Mouse (Mus musculus) liver, embryonic 11.5 days (tissue): ENCODE data around the gene Epb41. TPM values are rescaled to one million over a fixed set of nuclear protein-coding genes. Genes with fewer than 3 reads are reported as not detected.

Experiments
- ATAC-seq: fragments of 200-750 bp; cut with Nextera tagmentation; replicated peaks from 2 replicates; pipeline ENCODE4 v1.8.0; 2017; ENCODE audit warnings: moderate number of reproducible peaks, mild to moderate bottlenecking, moderate TSS enrichment, moderate library complexity; ENCODE audit not compliant: low FRiP score
- DNase-seq: peaks from one replicate; pipeline ENCODE4 v3.0.0-alpha.2; 2017; ENCODE audit warnings: low spot score
- H3K27ac ChIP-seq: fragments of 300-500 bp; sonication (generic); 2 replicates; pipeline ENCODE4 v1.5.1; 2014; ENCODE audit warnings: mild to moderate bottlenecking, low read depth, low read length, control low read depth
- H3K27me3 ChIP-seq: fragments of 300-500 bp; sonication (generic); replicated peaks from 2 replicates; pipeline ENCODE4 v1.6.1; 2014; ENCODE audit warnings: low read length, mixed read lengths; ENCODE audit not compliant: control insufficient read depth, insufficient read depth
- H3K36me3 ChIP-seq: fragments of 300-500 bp; sonication (generic); 2 replicates; pipeline ENCODE4 v1.6.1; 2014; ENCODE audit warnings: mild to moderate bottlenecking, low read length, moderate library complexity, mixed read lengths; ENCODE audit not compliant: control insufficient read depth, insufficient read depth
- H3K4me1 ChIP-seq: fragments of 300-500 bp; sonication (generic); replicated peaks from 2 replicates; pipeline ENCODE4 v1.6.1; 2014; ENCODE audit warnings: low read length, mixed read lengths; ENCODE audit not compliant: control insufficient read depth, insufficient read depth
- H3K4me2 ChIP-seq: fragments of 300-500 bp; sonication (generic); 2 replicates; pipeline ENCODE4 v1.6.1; 2014; ENCODE audit warnings: mild to moderate bottlenecking, control low read depth, moderate library complexity
- H3K4me3 ChIP-seq: fragments of 300-500 bp; sonication (generic); 2 replicates; pipeline ENCODE4 v1.5.1; 2014; ENCODE audit warnings: low read depth, low read length, control low read depth
- H3K9ac ChIP-seq: fragments of 300-500 bp; sonication (generic); 2 replicates; pipeline ENCODE4 v1.6.1; 2014; ENCODE audit warnings: low read depth, low read length, control low read depth
- H3K9me3 ChIP-seq: fragments of 300-500 bp; sonication (generic); 2 replicates; pipeline ENCODE4 v1.6.1; 2016; ENCODE audit warnings: low read length, inconsistent platforms, mixed read lengths; ENCODE audit not compliant: control insufficient read depth
- WGBS: fragments of 180-500 bp; shearing (Covaris S2); extraction: QIAGEN DNeasy Blood & Tissue Kit; methylation state at CpG from one replicate; pipeline ENCODE4 v1.1.7; 2014; 5-methylcytosine and 5-hydroxymethylcytosine counted together
- microRNA-seq: library from miRNA; unstranded; fragments of <30 nt; microRNA quantifications from one replicate; pipeline ENCODE4, GENCODE M21; 2017; ENCODE audit warnings: borderline number of aligned reads
- polyA plus RNA-seq: library from polyadenylated mRNA; unstranded; fragments of >200 nt; fragmentation: Nextera tagmentation; extraction: Ambion mirVana; gene quantifications from 2 replicates; pipeline ENCODE4 v1.2.1, GENCODE M21; 2014

Gene Epb41
- polyA plus RNA-seq, 1 experiment from 2014 or later: 108 TPM

DNA sequence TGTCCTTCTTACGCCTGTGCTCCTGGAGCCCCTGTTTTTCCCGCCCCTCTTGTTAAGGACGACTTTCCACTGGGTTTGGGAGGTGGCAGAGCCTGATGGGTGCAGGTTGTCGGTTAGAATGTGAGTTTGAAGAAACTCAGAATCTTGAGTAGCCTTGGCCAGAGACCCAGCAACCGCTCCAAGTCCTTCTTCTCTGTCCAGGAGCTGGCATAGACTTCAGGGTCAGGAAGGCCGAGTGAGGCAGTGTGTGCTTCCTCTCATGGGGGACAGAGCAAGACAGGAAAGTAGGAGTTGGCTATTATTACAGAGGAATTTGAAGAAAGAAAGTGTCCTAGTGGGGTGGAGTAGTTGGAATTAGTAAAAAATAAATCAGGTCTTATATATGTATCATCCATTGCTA, 191.6 kb downstream of the Epb41 start:
- Histone ChIP-seq H3K27me3 (no peaks in the 10 kb centered on the region), H3K4me1 (peaks cover 27% of the 10 kb centered on the region), H3K9ac (no peak overlapping the region), H3K27ac (no peak overlapping the region), H3K36me3 (peaks cover 14% of the 10 kb centered on the region), H3K4me3 (no peak overlapping the region), H3K9me3 (no peaks in the 10 kb centered on the region), H3K4me2 (no peak overlapping the region)
- no peak for DNase-seq
- ATAC-seq: no peak
- 80% methylated on average over 6 of the region's 6 CpGs for WGBS

DNA sequence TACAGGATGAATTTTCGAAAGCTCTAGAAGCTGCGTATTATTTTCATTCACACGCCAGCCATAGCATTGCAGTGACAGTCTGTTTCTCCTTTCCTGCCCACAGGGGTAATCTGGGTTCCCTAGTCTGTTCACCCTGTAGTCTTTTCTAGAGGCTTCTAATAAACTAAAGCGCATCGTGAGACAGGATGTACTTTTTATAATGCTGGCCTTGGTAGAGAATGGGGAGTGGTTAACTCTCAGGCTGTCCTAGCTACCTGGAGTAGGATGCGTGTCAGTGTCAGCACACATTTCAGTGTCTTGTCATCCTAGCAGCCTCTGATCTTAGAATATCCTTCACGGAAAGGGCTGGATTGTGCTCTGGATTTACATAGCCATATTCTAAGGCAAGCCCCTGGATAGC, 193.8 kb downstream of the Epb41 start:
- ATAC-seq: no peak

DNA sequence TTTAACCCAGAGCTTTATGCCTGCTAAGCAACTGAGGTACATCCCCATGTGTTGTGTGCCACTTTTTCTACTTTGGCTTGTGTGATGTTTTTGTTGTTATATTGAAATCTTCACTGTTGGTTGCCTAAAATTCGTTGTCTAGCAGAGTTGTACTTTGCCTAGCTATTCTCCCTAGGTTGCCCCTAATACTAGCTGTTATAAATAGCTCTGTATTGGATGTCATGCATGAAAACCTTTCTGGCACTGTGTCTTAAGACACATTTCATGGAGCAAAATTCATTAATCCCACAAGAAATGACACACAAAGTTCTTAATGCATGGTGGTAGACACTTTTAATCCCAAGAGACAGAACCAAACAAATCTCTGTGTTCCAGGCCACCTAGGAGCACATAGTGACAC, 195.4 kb downstream of the Epb41 start:
- no peak for DNase-seq
- Histone ChIP-seq H3K4me3 (no peak overlapping the region), H3K9me3 (no peaks in the 10 kb centered on the region), H3K4me1 (peaks cover 42% of the 10 kb centered on the region), H3K36me3 (no peaks in the 10 kb centered on the region), H3K27me3 (no peaks in the 10 kb centered on the region), H3K4me2 (no peak overlapping the region), H3K27ac (no peak overlapping the region), H3K9ac (no peak overlapping the region)
- WGBS: 93% methylated on average over 1 of the region's 1 CpGs
- ATAC-seq: no peak

More for the DNA sequence above, 193.8 kb downstream of the Epb41 start:
- no peak overlapping the region for H3K4me3 ChIP-seq
- H3K27me3 ChIP-seq: no peaks in the 10 kb centered on the region
- no peak overlapping the region for H3K9ac ChIP-seq
- H3K27ac ChIP-seq: no peak overlapping the region
- 87% methylated on average over 7 of the region's 7 CpGs for WGBS
- H3K4me2 ChIP-seq: no peak overlapping the region
- no peaks in the 10 kb centered on the region for H3K9me3 ChIP-seq
- no peak for DNase-seq
- H3K4me1 ChIP-seq: peaks cover 29% of the 10 kb centered on the region
- peaks cover 10% of the 10 kb centered on the region for H3K36me3 ChIP-seq

DNA sequence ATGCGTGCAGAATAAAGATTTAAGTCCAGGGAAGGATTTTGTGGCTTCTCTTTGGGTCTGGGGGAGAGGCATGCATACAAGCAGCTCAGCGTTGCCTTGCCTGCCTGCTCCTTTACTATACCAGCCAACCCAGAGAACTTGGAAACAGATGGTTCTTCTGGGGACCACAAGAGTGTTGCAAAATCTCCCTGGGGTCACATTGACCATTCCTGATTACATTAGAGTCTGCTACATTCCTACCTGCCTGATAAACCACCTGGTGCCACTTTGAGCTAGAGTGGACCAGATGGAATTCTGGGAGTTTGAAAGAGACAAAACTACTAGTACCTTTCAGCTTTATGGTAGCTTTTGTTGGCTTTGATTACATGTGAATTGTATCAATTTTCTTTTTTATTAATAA, 198.3 kb downstream of the Epb41 start:
- H3K27ac ChIP-seq: no peak overlapping the region; the same call in 1 of the 2 replicates
- no peak for DNase-seq
- WGBS: 74% methylated on average over 2 of the region's 2 CpGs
- no peaks in the 10 kb centered on the region for H3K27me3 ChIP-seq
- H3K9ac ChIP-seq: no peak overlapping the region
- no peak for ATAC-seq
- H3K36me3 ChIP-seq: no peaks in the 10 kb centered on the region
- H3K4me3 ChIP-seq: no peak overlapping the region
- H3K4me1 ChIP-seq: peaks cover 30% of the 10 kb centered on the region
- H3K9me3 ChIP-seq: no peaks in the 10 kb centered on the region
- peak overlapping the region; percentile 74 for H3K4me2 ChIP-seq

DNA sequence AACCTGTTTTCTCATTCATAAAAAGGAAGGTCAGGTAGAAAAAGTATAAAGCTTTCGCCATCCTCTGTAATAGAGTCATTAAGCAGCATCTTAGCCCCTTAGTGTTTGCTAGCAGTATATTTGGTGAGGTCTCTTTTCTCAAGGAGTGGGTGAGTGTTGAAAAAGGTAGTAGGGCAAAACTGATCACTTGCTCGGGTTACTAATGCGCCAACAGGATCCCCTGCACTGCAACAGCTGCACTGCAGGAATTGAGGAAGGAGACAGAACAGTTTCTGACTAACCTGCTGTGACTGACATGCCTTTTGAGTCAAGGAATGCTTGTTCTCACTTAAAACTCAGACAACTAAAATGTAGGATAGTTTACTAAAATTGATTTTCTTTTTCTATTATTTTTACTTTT, 199.9 kb downstream of the Epb41 start:
- H3K27ac ChIP-seq: no peak overlapping the region
- H3K9me3 ChIP-seq: no peaks in the 10 kb centered on the region
- H3K36me3 ChIP-seq: no peaks in the 10 kb centered on the region
- H3K4me1 ChIP-seq: peaks cover 27% of the 10 kb centered on the region
- no peak for ATAC-seq
- peak overlapping the region; percentile 100 for H3K9ac ChIP-seq
- H3K4me2 ChIP-seq: peak overlapping the region; percentile 74
- no peak for DNase-seq
- H3K27me3 ChIP-seq: no peaks in the 10 kb centered on the region
- 35% methylated on average over 3 of the region's 3 CpGs for WGBS
- H3K4me3 ChIP-seq: peak overlapping the region; percentile 99

DNA sequence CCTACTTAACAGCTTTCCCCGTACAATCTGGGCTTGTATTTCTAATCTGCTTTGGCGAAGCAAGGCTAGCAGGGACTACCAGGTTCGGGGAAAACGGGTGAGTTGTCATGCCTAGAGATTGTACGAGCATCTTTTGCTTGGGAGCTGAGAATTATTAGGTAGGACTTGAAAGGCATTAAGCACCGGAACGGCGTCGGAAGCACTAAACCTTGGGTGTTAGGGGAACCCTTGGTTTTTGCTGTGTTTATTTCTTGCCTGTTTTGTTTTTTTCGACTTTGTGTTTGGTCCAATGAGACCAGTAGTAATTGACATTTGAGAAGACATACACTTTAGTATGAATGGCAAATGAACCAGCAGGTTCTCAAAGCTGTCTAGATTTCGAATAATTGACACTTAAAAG, 200.6 kb downstream of the Epb41 start:
- Histone ChIP-seq H3K27me3 (no peaks in the 10 kb centered on the region), H3K27ac (peak overlapping the region; percentile 100), H3K9ac (peak overlapping the region; percentile 100), H3K4me3 (peak overlapping the region; percentile 99), H3K36me3 (no peaks in the 10 kb centered on the region), H3K4me2 (peak overlapping the region; percentile 74), H3K4me1 (peaks cover 27% of the 10 kb centered on the region), H3K9me3 (no peaks in the 10 kb centered on the region)
- no peak for DNase-seq
- WGBS: 4% methylated on average over 11 of the region's 11 CpGs
- no peak for ATAC-seq

DNA sequence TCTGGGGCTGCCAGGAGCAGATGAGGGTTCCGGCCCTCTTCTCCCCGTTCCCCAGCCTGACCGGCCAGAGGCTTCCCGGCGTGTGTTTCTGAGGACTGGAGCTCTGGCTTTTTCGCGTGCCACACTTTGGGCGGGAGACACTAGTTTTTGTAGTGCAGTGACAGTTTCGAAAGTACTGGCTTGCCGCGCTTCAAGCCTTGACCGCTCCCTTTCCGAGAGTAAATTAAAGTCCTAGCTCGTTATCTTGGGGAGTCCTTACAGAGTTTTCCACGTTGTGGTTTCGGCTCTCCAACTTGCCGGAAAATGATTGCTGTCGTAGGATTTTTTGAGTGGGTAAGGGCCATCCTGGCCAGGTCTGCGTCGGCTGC, 201.0 kb downstream of the Epb41 start:
- peaks cover 30% of the 10 kb centered on the region for H3K4me1 ChIP-seq
- H3K4me3 ChIP-seq: peak overlapping the region; percentile 99
- peak overlapping the region; percentile 100 for H3K27ac ChIP-seq
- peak overlapping the region; percentile 74 for H3K4me2 ChIP-seq
- H3K36me3 ChIP-seq: no peaks in the 10 kb centered on the region
- WGBS: under 1% methylated on average over 20 of the region's 20 CpGs
- H3K27me3 ChIP-seq: no peaks in the 10 kb centered on the region
- H3K9me3 ChIP-seq: no peaks in the 10 kb centered on the region
- peak overlapping the region; percentile 100 for H3K9ac ChIP-seq
- ATAC-seq: peak; percentile 12
- DNase-seq: no peak

Small RNA genes lying within 50 kb of the gene (microRNA-seq; reads per million reads assigned to microRNA genes)
- gene Gm27445: not detected

Other genes with a start within 250 kb of the Epb41 start
- gene Ptpru, start 237.0 kb downstream of the Epb41 start, polyA plus RNA-seq: 5.8 and 6.1 TPM in 2 replicates
- gene Mecr, start 231.9 kb downstream of the Epb41 start, polyA plus RNA-seq: 59.3 and 64.4 TPM in 2 replicates
- gene Srsf4, start 201.7 kb downstream of the Epb41 start, polyA plus RNA-seq: 113 and 118 TPM in 2 replicates
- gene Tmem200b, start 153.6 kb downstream of the Epb41 start, polyA plus RNA-seq: 0.78 and 1.2 TPM in 2 replicates
- 0.10 and 0.11 TPM in 2 replicates for gene Gm10300, start 624 bp downstream of the Epb41 start, polyA plus RNA-seq
- 0.45 and 0.56 TPM in 2 replicates for gene Oprd1, start 69.2 kb upstream of the Epb41 start, polyA plus RNA-seq
- gene Ythdf2, start 137.0 kb upstream of the Epb41 start, polyA plus RNA-seq: 82.6 and 87.3 TPM in 2 replicates
- 25.4 and 26.8 TPM in 2 replicates for gene Gmeb1, start 186.3 kb upstream of the Epb41 start, polyA plus RNA-seq
- 80.2 and 83.8 TPM in 2 replicates for gene Taf12, start 199.1 kb upstream of the Epb41 start, polyA plus RNA-seq
- gene Rab42, start 228.1 kb upstream of the Epb41 start, polyA plus RNA-seq: 0.75 and 1.5 TPM in 2 replicates